ENCODE assay signal across 22 mouse cellular contexts in the genomic region with DNA sequence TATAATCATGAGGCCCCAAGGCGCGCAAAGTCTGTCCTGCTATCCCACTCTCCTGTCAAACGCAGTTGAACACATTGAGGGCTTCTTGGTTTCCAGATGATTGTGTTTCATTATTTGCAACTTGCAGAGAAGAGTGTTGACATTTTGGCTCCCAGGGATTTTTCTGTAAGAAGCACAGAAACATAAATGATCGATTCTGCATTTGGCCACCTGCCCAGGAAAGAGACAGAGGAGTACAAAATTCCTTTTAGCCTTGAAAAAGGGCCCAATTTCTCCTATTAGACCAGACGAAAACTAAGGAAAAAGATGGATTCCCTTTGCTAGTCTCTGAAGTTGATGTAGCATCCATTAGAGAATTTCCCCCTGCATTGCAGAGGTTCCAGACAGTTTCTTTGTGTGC.
DNase-seq lines count a peak whose midpoint lies in the region; ATAC-seq and TF ChIP-seq lines count a peak whose summit lies in the region.
"Had no signal": no experiment of that assay in that cellular context is flagged by ENCODE, and none has a peak within 500 bp of the region (broad histone marks: within the 10 kb centered on the region; RNA-seq: fewer than 3 reads in every experiment).

No protein-coding gene starts in this region.

- no peak for TF ChIP-seq CTCF in lung, embryonic 14.5 days (IDR thresholded peaks at IDR 0.05; ENCODE audit: low read depth)

- DNase-seq in forebrain, embryonic 10.5 days (ENCODE audit: extremely low spot score, low spot score), result no peak
- DNase-seq in lung, embryonic 14.5 days, result peak; percentile 75
- no peak for DNase-seq in lung, postnatal 10 days
- peak; percentile 27 for DNase-seq in retina, embryonic 14.5 days (ENCODE audit: low spot score)
- no peak for DNase-seq in layer of hippocampus, adult 8-10 months (ENCODE audit: low spot score in 2 of 2)
- no peak for DNase-seq in heart, adult 9 months (ENCODE audit: low spot score in 2 of 2)
- DNase-seq: adrenal gland, postnatal 14 days; cerebellum, adult 11 months; cerebellum, postnatal 14 days; heart, postnatal 36 days; kidney, adult 8-10 months; kidney, postnatal 14 days; layer of hippocampus, adult 9-11 months had no signal

- no peaks in the 10 kb centered on the region for H3K9me3 ChIP-seq in forebrain, embryonic 10.5 days
- no peaks in the 10 kb centered on the region for H3K9me3 ChIP-seq in forebrain, embryonic 16.5 days (ENCODE audit: control insufficient read depth, low read length)
- H3K9me3 ChIP-seq in lung, embryonic 14.5 days (ENCODE audit: low read depth, low read length), result no peaks in the 10 kb centered on the region
- H3K9me3 ChIP-seq in forebrain, embryonic 12.5 days, result no peaks in the 10 kb centered on the region
- H3K9me3 ChIP-seq: heart, embryonic 13.5 days; limb, embryonic 12.5 days; liver, embryonic 15.5 days; neural tube, embryonic 12.5 days had no signal

- 87% methylated on average over 5 of the region's 5 CpGs for WGBS in forebrain, embryonic 10.5 days
- WGBS in forebrain, embryonic 16.5 days, result 45% methylated on average over 5 of the region's 5 CpGs
- WGBS in lung, embryonic 14.5 days, result 30% methylated on average over 5 of the region's 5 CpGs
- 69% methylated on average over 5 of the region's 5 CpGs for WGBS in forebrain, embryonic 12.5 days

- ATAC-seq in forebrain, embryonic 16.5 days, result no peak
- ATAC-seq in lung, embryonic 14.5 days (ENCODE audit: insufficient read depth), result no peak
- ATAC-seq in forebrain, embryonic 12.5 days (ENCODE audit: low FRiP score), result no peak
- ATAC-seq: activated CD4-positive, CD25-positive, alpha-beta regulatory T cell, adult 4 months; CD4-positive, CD25-positive, alpha-beta regulatory T cell, adult 4 months; lung, postnatal 0 days had no signal

- no peaks in the 10 kb centered on the region for H3K27me3 ChIP-seq in forebrain, embryonic 10.5 days (ENCODE audit: poor library complexity, severe bottlenecking)
- no peaks in the 10 kb centered on the region for H3K27me3 ChIP-seq in forebrain, embryonic 16.5 days (replicated peaks; ENCODE audit: control insufficient read depth, insufficient read depth, low read length)
- H3K27me3 ChIP-seq in lung, embryonic 14.5 days (ENCODE audit: insufficient read depth, low read length), result no peaks in the 10 kb centered on the region
- H3K27me3 ChIP-seq in forebrain, embryonic 12.5 days, result no peaks in the 10 kb centered on the region
- H3K27me3 ChIP-seq: heart, embryonic 13.5 days; limb, embryonic 12.5 days; liver, embryonic 15.5 days; neural tube, embryonic 12.5 days had no signal

- no peak overlapping the region for H3K4me3 ChIP-seq in forebrain, embryonic 10.5 days
- no peak overlapping the region for H3K4me3 ChIP-seq in forebrain, embryonic 16.5 days (replicated peaks; ENCODE audit: low read length)
- no peak overlapping the region for H3K4me3 ChIP-seq in lung, embryonic 14.5 days (ENCODE audit: low read depth, low read length)
- no peak overlapping the region for H3K4me3 ChIP-seq in forebrain, embryonic 12.5 days (replicated peaks)
- H3K4me3 ChIP-seq: heart, embryonic 13.5 days; limb, embryonic 12.5 days; liver, embryonic 15.5 days; neural tube, embryonic 12.5 days had no signal

- H3K9ac ChIP-seq in forebrain, embryonic 16.5 days (replicated peaks; ENCODE audit: low read depth, low read length), result no peak overlapping the region
- H3K9ac ChIP-seq in lung, embryonic 14.5 days, result no peak overlapping the region
- no peak overlapping the region for H3K9ac ChIP-seq in forebrain, embryonic 12.5 days
- H3K9ac ChIP-seq: heart, embryonic 13.5 days; limb, embryonic 12.5 days; liver, embryonic 15.5 days; neural tube, embryonic 12.5 days had no signal

- no peaks in the 10 kb centered on the region for H3K36me3 ChIP-seq in forebrain, embryonic 10.5 days (replicated peaks)
- H3K36me3 ChIP-seq in forebrain, embryonic 16.5 days (ENCODE audit: control insufficient read depth, insufficient read depth), result no peaks in the 10 kb centered on the region
- no peaks in the 10 kb centered on the region for H3K36me3 ChIP-seq in lung, embryonic 14.5 days (ENCODE audit: insufficient read depth)
- no peaks in the 10 kb centered on the region for H3K36me3 ChIP-seq in forebrain, embryonic 12.5 days (replicated peaks)
- H3K36me3 ChIP-seq: heart, embryonic 13.5 days; limb, embryonic 12.5 days; liver, embryonic 15.5 days; neural tube, embryonic 12.5 days had no signal

- H3K4me1 ChIP-seq in forebrain, embryonic 10.5 days, result peaks cover 30% of the 10 kb centered on the region
- peaks cover 12% of the 10 kb centered on the region for H3K4me1 ChIP-seq in forebrain, embryonic 16.5 days (replicated peaks; ENCODE audit: control insufficient read depth, insufficient read depth, low read length)
- H3K4me1 ChIP-seq in lung, embryonic 14.5 days (ENCODE audit: insufficient read depth), result peaks cover 11% of the 10 kb centered on the region; the same call in 1 of the 2 replicates
- H3K4me1 ChIP-seq in forebrain, embryonic 12.5 days, result peaks cover 16% of the 10 kb centered on the region
- H3K4me1 ChIP-seq: limb, embryonic 12.5 days; liver, embryonic 15.5 days had no signal

- no peak overlapping the region for H3K4me2 ChIP-seq in forebrain, embryonic 16.5 days (ENCODE audit: low read length)
- no peak overlapping the region for H3K4me2 ChIP-seq in lung, embryonic 14.5 days
- no peak overlapping the region for H3K4me2 ChIP-seq in forebrain, embryonic 12.5 days
- H3K4me2 ChIP-seq: heart, embryonic 13.5 days; limb, embryonic 12.5 days; liver, embryonic 15.5 days; neural tube, embryonic 12.5 days had no signal

- H3K27ac ChIP-seq in forebrain, embryonic 10.5 days, result peak overlapping the region; percentile 84
- no peak overlapping the region for H3K27ac ChIP-seq in forebrain, embryonic 16.5 days (ENCODE audit: low read length)
- no peak overlapping the region for H3K27ac ChIP-seq in lung, embryonic 14.5 days (ENCODE audit: low read depth)
- peak overlapping the region; percentile 71; the same call in 1 of the 2 replicates for H3K27ac ChIP-seq in forebrain, embryonic 12.5 days
- H3K27ac ChIP-seq: heart, embryonic 13.5 days; limb, embryonic 12.5 days; liver, embryonic 15.5 days; neural tube, embryonic 12.5 days had no signal

Comparison
In these comparisons a context has a peak if more than half of its experiments do, and no peak if none do; other contexts are left out.
1. DNase-seq: peak in lung, embryonic 14.5 days (single experiment) and retina, embryonic 14.5 days (single experiment); none in forebrain, embryonic 10.5 days (single experiment), lung, postnatal 10 days (single experiment), layer of hippocampus, adult 8-10 months (0 of 2) and heart, adult 9 months (0 of 2).
2. H3K27ac ChIP-seq: peak in forebrain, embryonic 10.5 days (single experiment) and forebrain, embryonic 12.5 days (single experiment); none in forebrain, embryonic 16.5 days (single experiment) and lung, embryonic 14.5 days (single experiment).